14 mouse cellular contexts compared by ENCODE assay signal in genomic region chr5:110898169-110898568, GRCm38 (mm10). TPM values are rescaled to one million over a fixed set of nuclear protein-coding genes. Genes with fewer than 3 reads are reported as not detected.
DNase-seq lines count a peak whose midpoint lies in the region; ATAC-seq and TF ChIP-seq lines count a peak whose summit lies in the region.
"Had no signal": no experiment of that assay in that cellular context is flagged by ENCODE, and none has a peak within 500 bp of the region (broad histone marks: within the 10 kb centered on the region; RNA-seq: fewer than 3 reads in every experiment).

No protein-coding gene starts in this region.

- TF ChIP-seq CTCF in forebrain, postnatal 0 days (IDR thresholded peaks at IDR 0.05; ENCODE audit: low read depth) = no peak

- H3K27me3 ChIP-seq in forebrain, postnatal 0 days (ENCODE audit: insufficient read depth, low read length) = no peaks in the 10 kb centered on the region
- H3K27me3 ChIP-seq in forebrain, embryonic 16.5 days (replicated peaks; ENCODE audit: control insufficient read depth, insufficient read depth, low read length) = no peaks in the 10 kb centered on the region
- no peaks in the 10 kb centered on the region for H3K27me3 ChIP-seq in embryonic facial prominence, embryonic 13.5 days
- no peaks in the 10 kb centered on the region for H3K27me3 ChIP-seq in limb, embryonic 15.5 days
- H3K27me3 ChIP-seq in heart, embryonic 10.5 days (ENCODE audit: insufficient read depth, poor library complexity, severe bottlenecking) = no peaks in the 10 kb centered on the region
- H3K27me3 ChIP-seq in heart, embryonic 12.5 days (replicated peaks) = no peaks in the 10 kb centered on the region
- H3K27me3 ChIP-seq: liver, embryonic 12.5 days had no signal

- peaks cover 22% of the 10 kb centered on the region for H3K36me3 ChIP-seq in forebrain, postnatal 0 days (ENCODE audit: insufficient read depth)
- H3K36me3 ChIP-seq in forebrain, embryonic 16.5 days (ENCODE audit: control insufficient read depth, insufficient read depth) = no peaks in the 10 kb centered on the region
- H3K36me3 ChIP-seq in embryonic facial prominence, embryonic 13.5 days = peaks cover 30% of the 10 kb centered on the region
- peaks cover 30% of the 10 kb centered on the region for H3K36me3 ChIP-seq in limb, embryonic 15.5 days
- peaks cover 37% of the 10 kb centered on the region for H3K36me3 ChIP-seq in heart, embryonic 10.5 days
- peaks cover 41% of the 10 kb centered on the region for H3K36me3 ChIP-seq in heart, embryonic 12.5 days
- H3K36me3 ChIP-seq: G1E had no signal

- no peaks in the 10 kb centered on the region for H3K9me3 ChIP-seq in forebrain, postnatal 0 days (ENCODE audit: low read length)
- H3K9me3 ChIP-seq in forebrain, embryonic 16.5 days (ENCODE audit: control insufficient read depth, low read length) = no peaks in the 10 kb centered on the region
- H3K9me3 ChIP-seq in embryonic facial prominence, embryonic 13.5 days = no peaks in the 10 kb centered on the region
- H3K9me3 ChIP-seq in limb, embryonic 15.5 days = no peaks in the 10 kb centered on the region
- no peaks in the 10 kb centered on the region for H3K9me3 ChIP-seq in heart, embryonic 10.5 days
- H3K9me3 ChIP-seq in heart, embryonic 12.5 days (replicated peaks) = no peaks in the 10 kb centered on the region
- H3K9me3 ChIP-seq: G1E; liver, embryonic 12.5 days had no signal

- H3K4me3 ChIP-seq in forebrain, postnatal 0 days (ENCODE audit: low read depth, low read length) = no peak overlapping the region
- H3K4me3 ChIP-seq in forebrain, embryonic 16.5 days (replicated peaks; ENCODE audit: low read length) = no peak overlapping the region
- no peak overlapping the region for H3K4me3 ChIP-seq in embryonic facial prominence, embryonic 13.5 days
- no peak overlapping the region for H3K4me3 ChIP-seq in limb, embryonic 15.5 days
- no peak overlapping the region for H3K4me3 ChIP-seq in heart, embryonic 10.5 days
- H3K4me3 ChIP-seq in heart, embryonic 12.5 days = no peak overlapping the region
- H3K4me3 ChIP-seq: liver, embryonic 12.5 days had no signal

- ATAC-seq in forebrain, postnatal 0 days = no peak
- no peak for ATAC-seq in forebrain, embryonic 16.5 days
- ATAC-seq in embryonic facial prominence, embryonic 13.5 days (ENCODE audit: insufficient number of reproducible peaks, insufficient read depth, low FRiP score, low TSS enrichment, low read depth) = peak; percentile 67; the same call in 1 of the 2 replicates
- ATAC-seq in limb, embryonic 15.5 days (ENCODE audit: insufficient number of reproducible peaks, low FRiP score, low TSS enrichment, low read depth) = peak; percentile 58; the same call in 1 of the 2 replicates
- ATAC-seq in heart, embryonic 12.5 days (ENCODE audit: insufficient number of reproducible peaks, low FRiP score) = no peak
- ATAC-seq: liver, embryonic 12.5 days had no signal

- DNase-seq in forebrain, postnatal 0 days = peak; percentile 15
- DNase-seq in adipocyte (ENCODE audit: low spot score) = peak; percentile 22
- no peak for DNase-seq in kidney, postnatal 10 days
- no peak for DNase-seq in heart, embryonic 10.5 days (ENCODE audit: low spot score)
- DNase-seq: cerebellum, adult 11 months; kidney, postnatal 14 days; layer of hippocampus, postnatal 36 days; lung, postnatal 10 days had no signal

- WGBS in forebrain, postnatal 0 days = 38% methylated on average over 7 of the region's 7 CpGs
- WGBS in forebrain, embryonic 16.5 days = 40% methylated on average over 7 of the region's 7 CpGs
- WGBS in embryonic facial prominence, embryonic 13.5 days = 23% methylated on average over 7 of the region's 7 CpGs
- WGBS in limb, embryonic 15.5 days = 32% methylated on average over 7 of the region's 7 CpGs
- 77% methylated on average over 7 of the region's 7 CpGs for WGBS in heart, embryonic 10.5 days
- 75% methylated on average over 7 of the region's 7 CpGs for WGBS in heart, embryonic 12.5 days

- H3K9ac ChIP-seq in forebrain, postnatal 0 days = no peak overlapping the region
- no peak overlapping the region for H3K9ac ChIP-seq in forebrain, embryonic 16.5 days (replicated peaks; ENCODE audit: low read depth, low read length)
- no peak overlapping the region for H3K9ac ChIP-seq in embryonic facial prominence, embryonic 13.5 days
- H3K9ac ChIP-seq in limb, embryonic 15.5 days = no peak overlapping the region
- no peak overlapping the region for H3K9ac ChIP-seq in heart, embryonic 12.5 days
- H3K9ac ChIP-seq: liver, embryonic 12.5 days had no signal

- H3K27ac ChIP-seq in forebrain, postnatal 0 days (ENCODE audit: low read depth, low read length) = no peak overlapping the region
- H3K27ac ChIP-seq in forebrain, embryonic 16.5 days (ENCODE audit: low read length) = no peak overlapping the region
- peak overlapping the region; percentile 74; the same call in 1 of the 2 replicates for H3K27ac ChIP-seq in embryonic facial prominence, embryonic 13.5 days
- no peak overlapping the region for H3K27ac ChIP-seq in limb, embryonic 15.5 days
- H3K27ac ChIP-seq in heart, embryonic 10.5 days = no peak overlapping the region
- no peak overlapping the region for H3K27ac ChIP-seq in heart, embryonic 12.5 days (ENCODE audit: poor library complexity, severe bottlenecking)
- H3K27ac ChIP-seq: liver, embryonic 12.5 days had no signal

- no peaks in the 10 kb centered on the region for H3K4me1 ChIP-seq in forebrain, postnatal 0 days (ENCODE audit: insufficient read depth)
- peaks cover 6% of the 10 kb centered on the region for H3K4me1 ChIP-seq in forebrain, embryonic 16.5 days (replicated peaks; ENCODE audit: control insufficient read depth, insufficient read depth, low read length)
- H3K4me1 ChIP-seq in embryonic facial prominence, embryonic 13.5 days = peaks cover 24% of the 10 kb centered on the region
- no peaks in the 10 kb centered on the region for H3K4me1 ChIP-seq in limb, embryonic 15.5 days
- no peaks in the 10 kb centered on the region for H3K4me1 ChIP-seq in heart, embryonic 10.5 days
- no peaks in the 10 kb centered on the region for H3K4me1 ChIP-seq in heart, embryonic 12.5 days (replicated peaks)
- H3K4me1 ChIP-seq: liver, embryonic 12.5 days had no signal

- H3K4me2 ChIP-seq in forebrain, postnatal 0 days (ENCODE audit: low read depth) = no peak overlapping the region
- H3K4me2 ChIP-seq in forebrain, embryonic 16.5 days (ENCODE audit: low read length) = no peak overlapping the region
- H3K4me2 ChIP-seq in embryonic facial prominence, embryonic 13.5 days = 0 out of 2 replicates have a peak overlapping the region, but pooled peaks have one; percentile 26
- H3K4me2 ChIP-seq in limb, embryonic 15.5 days = no peak overlapping the region
- H3K4me2 ChIP-seq in heart, embryonic 12.5 days = no peak overlapping the region
- H3K4me2 ChIP-seq: liver, embryonic 12.5 days had no signal

RNA-seq across cellular contexts. Expression of gene Ttc28, which starts 18.6 kb away (rescaled TPM):
- total RNA-seq in forebrain, postnatal 0 days (2014; rRNA removed) = 50.4 and 58.2 TPM in 2 replicates
- 12.6 and 14.5 TPM in 2 replicates for polyA plus RNA-seq in forebrain, postnatal 0 days (2015; fragmentation: Nextera tagmentation; extraction: Ambion mirVana)
- 40.5 and 47.3 TPM in 2 replicates for polyA plus RNA-seq in forebrain, embryonic 16.5 days (2015; fragmentation: Nextera tagmentation; extraction: Ambion mirVana)
- 17.6 and 18.0 TPM in 2 replicates for polyA plus RNA-seq in embryonic facial prominence, embryonic 13.5 days (2015; fragmentation: Nextera tagmentation; extraction: Ambion mirVana)
- 12.4 and 14.7 TPM in 2 replicates for polyA plus RNA-seq in limb, embryonic 15.5 days (2015; fragmentation: Nextera tagmentation; extraction: Ambion mirVana)
- 7.3 and 10.9 TPM in 2 replicates for polyA plus RNA-seq in heart, embryonic 10.5 days (2016; fragmentation: Nextera tagmentation; extraction: Ambion mirVana)
- polyA plus RNA-seq in heart, embryonic 12.5 days (2016; fragmentation: Nextera tagmentation; extraction: Ambion mirVana) = 10.3 and 12.1 TPM in 2 replicates

RNA-seq across cellular contexts. Expression of gene Chek2, which starts 58.4 kb away (rescaled TPM):
- total RNA-seq in forebrain, postnatal 0 days (2014; rRNA removed) = 2.9 and 3.8 TPM in 2 replicates
- polyA plus RNA-seq in forebrain, postnatal 0 days (2015; fragmentation: Nextera tagmentation; extraction: Ambion mirVana) = 3.4 and 4.3 TPM in 2 replicates
- polyA plus RNA-seq in forebrain, embryonic 16.5 days (2015; fragmentation: Nextera tagmentation; extraction: Ambion mirVana) = 13.5 and 13.7 TPM in 2 replicates
- 26.0 and 28.5 TPM in 2 replicates for polyA plus RNA-seq in embryonic facial prominence, embryonic 13.5 days (2015; fragmentation: Nextera tagmentation; extraction: Ambion mirVana)
- polyA plus RNA-seq in limb, embryonic 15.5 days (2015; fragmentation: Nextera tagmentation; extraction: Ambion mirVana) = 20.0 and 20.7 TPM in 2 replicates
- polyA plus RNA-seq in heart, embryonic 10.5 days (2016; fragmentation: Nextera tagmentation; extraction: Ambion mirVana) = 28.1 and 28.8 TPM in 2 replicates
- polyA plus RNA-seq in heart, embryonic 12.5 days (2016; fragmentation: Nextera tagmentation; extraction: Ambion mirVana) = 18.4 and 19.4 TPM in 2 replicates

RNA-seq across cellular contexts. Expression of gene Hscb, which starts 58.6 kb away (rescaled TPM):
- 10.8 and 16.0 TPM in 2 replicates for total RNA-seq in forebrain, postnatal 0 days (2014; rRNA removed)
- polyA plus RNA-seq in forebrain, postnatal 0 days (2015; fragmentation: Nextera tagmentation; extraction: Ambion mirVana) = 11.2 and 11.9 TPM in 2 replicates
- polyA plus RNA-seq in forebrain, embryonic 16.5 days (2015; fragmentation: Nextera tagmentation; extraction: Ambion mirVana) = 9.4 and 12.1 TPM in 2 replicates
- polyA plus RNA-seq in embryonic facial prominence, embryonic 13.5 days (2015; fragmentation: Nextera tagmentation; extraction: Ambion mirVana) = 28.7 and 29.8 TPM in 2 replicates
- 24.6 and 25.9 TPM in 2 replicates for polyA plus RNA-seq in limb, embryonic 15.5 days (2015; fragmentation: Nextera tagmentation; extraction: Ambion mirVana)
- polyA plus RNA-seq in heart, embryonic 10.5 days (2016; fragmentation: Nextera tagmentation; extraction: Ambion mirVana) = 22.2 and 27.4 TPM in 2 replicates
- 32.3 and 33.4 TPM in 2 replicates for polyA plus RNA-seq in heart, embryonic 12.5 days (2016; fragmentation: Nextera tagmentation; extraction: Ambion mirVana)

Comparison
In these comparisons a context has a peak if more than half of its experiments do, and no peak if none do; other contexts are left out.
1. ATAC-seq: peak in embryonic facial prominence, embryonic 13.5 days (single experiment) and limb, embryonic 15.5 days (single experiment); none in forebrain, postnatal 0 days (single experiment), forebrain, embryonic 16.5 days (single experiment) and heart, embryonic 12.5 days (single experiment).
2. DNase-seq: peak in forebrain, postnatal 0 days (single experiment) and adipocyte (single experiment); none in kidney, postnatal 10 days (single experiment) and heart, embryonic 10.5 days (single experiment).